Mouse (Mus musculus): ENCODE measurements around the gene Nox4. TPM values are rescaled to one million over a fixed set of nuclear protein-coding genes. Genes with fewer than 3 reads are reported as not detected.

Gene Nox4
- polyA plus RNA-seq (2015; fragmentation: Nextera tagmentation; extraction: Ambion mirVana) = 9.5 and 10.4 TPM in 2 replicates

- Histone ChIP-seq H3K4me3 (ENCODE audit: low read length) (peak within 1 kb of the TSS; percentile 71), H3K4me2 (ENCODE audit: low read depth, low read length) (peak within 1 kb of the TSS; percentile 66), H3K27me3 (ENCODE audit: control insufficient read depth, insufficient read depth, low read depth, low read length) (no peaks in the 10 kb centered on the region), H3K4me1 (replicated peaks; ENCODE audit: control insufficient read depth, insufficient read depth, low read length) (peaks cover 6% of the 10 kb centered on the region; the same call in 1 of the 2 replicates), H3K27ac (ENCODE audit: low read length) (peak within 1 kb of the TSS; percentile 84), H3K36me3 (ENCODE audit: control insufficient read depth, insufficient read depth, low read length) (no peaks in the 10 kb centered on the region), H3K9ac (ENCODE audit: low read length) (peak within 1 kb of the TSS; percentile 86), H3K9me3 (ENCODE audit: control insufficient read depth, low read length) (no peaks in the 10 kb centered on the region)
- ATAC-seq (ENCODE audit: low read depth) = peak; percentile 42
- WGBS = 7% methylated on average over 18 of the region's 18 CpGs
Observed at GRCm38 (mm10) chr7:87245856-87246579, at the start of gene Nox4. Gene Nox4 (plus strand): TSS chr7:87246096.

DNA sequence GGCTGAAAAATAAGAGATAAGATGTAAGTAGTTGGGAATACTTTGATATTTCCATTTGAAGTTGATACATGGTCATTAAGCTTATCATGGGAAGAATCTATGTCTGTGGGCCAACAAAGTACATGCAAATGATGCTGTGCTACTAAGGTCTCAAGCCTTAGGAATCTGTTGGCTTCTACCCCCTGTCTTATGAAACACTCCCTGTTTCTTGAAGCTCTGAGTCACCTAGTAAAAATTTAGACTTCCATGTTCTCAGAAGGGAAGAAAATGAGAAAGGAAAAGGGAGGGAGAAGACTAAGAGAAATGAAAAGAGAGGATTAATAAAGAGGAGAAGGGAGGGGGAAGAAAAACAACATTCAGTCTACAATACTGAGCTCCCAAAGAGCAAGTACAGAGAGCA, 41.1 kb upstream of the Nox4 start:
- Histone ChIP-seq H3K9me3 (ENCODE audit: control insufficient read depth, low read length) (no peaks in the 10 kb centered on the region), H3K4me1 (replicated peaks; ENCODE audit: control insufficient read depth, insufficient read depth, low read length) (no peaks in the 10 kb centered on the region), H3K4me2 (ENCODE audit: low read depth, low read length) (no peak overlapping the region), H3K27ac (ENCODE audit: low read length) (no peak overlapping the region), H3K4me3 (ENCODE audit: low read length) (no peak overlapping the region), H3K27me3 (ENCODE audit: control insufficient read depth, insufficient read depth, low read depth, low read length) (no peaks in the 10 kb centered on the region), H3K9ac (ENCODE audit: low read length) (no peak overlapping the region), H3K36me3 (ENCODE audit: control insufficient read depth, insufficient read depth, low read length) (no peaks in the 10 kb centered on the region)
- no peak for ATAC-seq (ENCODE audit: low read depth)

DNA sequence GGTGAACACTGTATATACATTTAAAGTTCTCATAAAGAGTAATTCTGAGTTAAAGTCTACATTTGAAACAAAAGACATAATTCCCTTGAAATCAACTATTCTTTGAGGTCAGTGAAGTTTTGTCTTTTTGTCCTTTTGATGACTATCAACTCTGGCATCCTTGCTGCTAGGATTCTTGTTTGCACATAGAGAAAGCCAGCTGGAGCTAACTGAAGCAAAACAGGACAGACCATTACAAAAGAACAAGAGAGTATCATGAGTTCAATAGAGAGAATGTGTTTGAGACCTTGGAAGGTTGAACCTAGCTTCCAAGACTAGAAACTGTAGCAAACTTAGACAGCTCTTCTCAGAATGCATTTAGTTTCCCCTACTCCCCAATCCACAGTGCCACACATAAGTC, 24.2 kb upstream of the Nox4 start:
- Histone ChIP-seq H3K9me3 (ENCODE audit: control insufficient read depth, low read length) (no peaks in the 10 kb centered on the region), H3K27ac (ENCODE audit: low read length) (no peak overlapping the region), H3K9ac (ENCODE audit: low read length) (no peak overlapping the region), H3K27me3 (ENCODE audit: control insufficient read depth, insufficient read depth, low read depth, low read length) (no peaks in the 10 kb centered on the region), H3K36me3 (ENCODE audit: control insufficient read depth, insufficient read depth, low read length) (no peaks in the 10 kb centered on the region), H3K4me3 (ENCODE audit: low read length) (no peak overlapping the region), H3K4me1 (replicated peaks; ENCODE audit: control insufficient read depth, insufficient read depth, low read length) (no peaks in the 10 kb centered on the region), H3K4me2 (ENCODE audit: low read depth, low read length) (no peak overlapping the region)
- ATAC-seq (ENCODE audit: low read depth) = no peak

DNA sequence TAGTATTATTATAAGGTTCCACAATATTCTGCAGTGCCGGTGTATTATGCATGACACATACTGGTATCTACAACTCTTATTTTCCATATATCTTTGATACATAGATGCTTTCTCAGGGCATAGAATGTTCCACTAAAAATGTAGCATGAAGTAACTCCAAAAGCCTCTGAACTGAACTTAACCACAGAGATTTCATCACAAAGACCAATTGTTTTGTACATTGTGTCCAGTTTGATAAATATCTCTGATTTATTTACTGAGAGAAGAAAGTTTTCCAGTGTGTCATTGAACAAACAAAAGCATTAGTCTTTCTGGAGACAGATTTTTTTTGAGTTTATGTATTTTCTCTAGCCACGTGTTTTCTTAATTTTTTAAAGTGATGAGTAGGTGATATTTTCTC, 23.1 kb upstream of the Nox4 start:
- no peak overlapping the region for H3K4me3 ChIP-seq (ENCODE audit: low read length)
- no peak overlapping the region for H3K4me2 ChIP-seq (ENCODE audit: low read depth, low read length)
- no peak for ATAC-seq (ENCODE audit: low read depth)
- H3K9ac ChIP-seq (ENCODE audit: low read length) = no peak overlapping the region
- 57% methylated on average over 2 of the region's 2 CpGs for WGBS
- no peaks in the 10 kb centered on the region for H3K27me3 ChIP-seq (ENCODE audit: control insufficient read depth, insufficient read depth, low read depth, low read length)
- no peaks in the 10 kb centered on the region for H3K4me1 ChIP-seq (replicated peaks; ENCODE audit: control insufficient read depth, insufficient read depth, low read length)
- no peaks in the 10 kb centered on the region for H3K36me3 ChIP-seq (ENCODE audit: control insufficient read depth, insufficient read depth, low read length)
- no peak overlapping the region for H3K27ac ChIP-seq (ENCODE audit: low read length)
- H3K9me3 ChIP-seq (ENCODE audit: control insufficient read depth, low read length) = no peaks in the 10 kb centered on the region

DNA sequence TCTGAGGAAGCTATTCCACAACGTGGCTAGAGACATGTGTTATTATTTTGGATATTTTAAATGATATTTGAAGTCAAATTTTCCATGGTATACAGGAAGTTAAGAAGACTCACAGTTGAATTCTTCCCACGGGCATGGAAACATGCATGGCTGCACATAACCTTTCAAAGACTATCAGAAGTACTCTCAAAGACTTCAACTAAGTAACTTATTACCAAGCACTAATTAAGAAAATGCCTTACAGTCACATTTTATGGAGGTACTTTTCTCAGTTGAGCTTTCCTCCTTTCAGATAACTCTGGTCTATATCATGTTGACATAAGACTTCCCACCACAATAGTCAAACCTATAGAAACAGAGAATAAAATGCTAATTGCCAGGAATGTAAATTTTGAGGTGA, 20.3 kb upstream of the Nox4 start:
- H3K4me1 ChIP-seq (replicated peaks; ENCODE audit: control insufficient read depth, insufficient read depth, low read length) = no peaks in the 10 kb centered on the region
- WGBS = 38% methylated on average over 2 of the region's 2 CpGs
- no peak overlapping the region for H3K9ac ChIP-seq (ENCODE audit: low read length)
- H3K27me3 ChIP-seq (ENCODE audit: control insufficient read depth, insufficient read depth, low read depth, low read length) = no peaks in the 10 kb centered on the region
- H3K4me3 ChIP-seq (ENCODE audit: low read length) = no peak overlapping the region
- H3K4me2 ChIP-seq (ENCODE audit: low read depth, low read length) = no peak overlapping the region
- no peaks in the 10 kb centered on the region for H3K9me3 ChIP-seq (ENCODE audit: control insufficient read depth, low read length)
- no peak overlapping the region for H3K27ac ChIP-seq (ENCODE audit: low read length)
- H3K36me3 ChIP-seq (ENCODE audit: control insufficient read depth, insufficient read depth, low read length) = no peaks in the 10 kb centered on the region
- ATAC-seq (ENCODE audit: low read depth) = no peak

- Histone ChIP-seq H3K9ac (ENCODE audit: low read length) (no peak overlapping the region), H3K4me1 (replicated peaks; ENCODE audit: control insufficient read depth, insufficient read depth, low read length) (no peaks in the 10 kb centered on the region), H3K4me3 (ENCODE audit: low read length) (no peak overlapping the region), H3K4me2 (ENCODE audit: low read depth, low read length) (no peak overlapping the region), H3K27ac (ENCODE audit: low read length) (peak overlapping the region; percentile 87), H3K9me3 (ENCODE audit: control insufficient read depth, low read length) (no peaks in the 10 kb centered on the region; the same call in 1 of the 2 replicates), H3K27me3 (ENCODE audit: control insufficient read depth, insufficient read depth, low read depth, low read length) (no peaks in the 10 kb centered on the region), H3K36me3 (ENCODE audit: control insufficient read depth, insufficient read depth, low read length) (no peaks in the 10 kb centered on the region)
- ATAC-seq (ENCODE audit: low read depth) = peak; percentile 88
- 53% methylated on average over 4 of the region's 4 CpGs for WGBS
Observed at GRCm38 (mm10) chr7:87227051-87227948, 18.6 kb upstream of the Nox4 start.

GRCm38 (mm10) chr7:87229502-87229901, 16.4 kb upstream of the Nox4 start:
- no peak overlapping the region for H3K4me2 ChIP-seq (ENCODE audit: low read depth, low read length)
- no peaks in the 10 kb centered on the region for H3K36me3 ChIP-seq (ENCODE audit: control insufficient read depth, insufficient read depth, low read length)
- H3K9me3 ChIP-seq (ENCODE audit: control insufficient read depth, low read length) = no peaks in the 10 kb centered on the region; the same call in 1 of the 2 replicates
- no peak overlapping the region for H3K27ac ChIP-seq (ENCODE audit: low read length)
- no peak overlapping the region for H3K4me3 ChIP-seq (ENCODE audit: low read length)
- no peaks in the 10 kb centered on the region for H3K27me3 ChIP-seq (ENCODE audit: control insufficient read depth, insufficient read depth, low read depth, low read length)
- no peaks in the 10 kb centered on the region for H3K4me1 ChIP-seq (replicated peaks; ENCODE audit: control insufficient read depth, insufficient read depth, low read length)
- 84% methylated on average over 1 of the region's 1 CpGs for WGBS
- no peak for ATAC-seq (ENCODE audit: low read depth)
- H3K9ac ChIP-seq (ENCODE audit: low read length) = no peak overlapping the region

DNA sequence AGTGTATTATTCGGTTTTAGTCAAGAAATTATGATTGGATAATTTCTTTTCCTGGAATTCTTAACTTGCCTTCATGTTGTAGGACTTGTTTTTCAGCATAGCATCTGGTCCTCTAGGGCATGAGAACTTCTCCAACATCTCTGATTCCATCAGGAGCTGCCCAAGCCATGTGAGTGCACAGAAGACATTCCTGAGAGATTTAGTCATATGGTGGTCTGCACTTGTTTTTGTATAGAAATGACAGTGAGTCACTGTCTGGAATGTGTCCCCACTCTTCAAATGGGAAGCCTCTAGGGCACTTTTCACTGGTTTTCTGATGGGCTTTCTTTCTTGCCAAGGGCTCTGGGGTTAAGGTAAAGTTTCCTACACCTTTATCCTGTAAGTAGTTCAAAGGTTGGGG, 4.8 kb upstream of the Nox4 start:
- H3K9me3 ChIP-seq (ENCODE audit: control insufficient read depth, low read length) = no peaks in the 10 kb centered on the region
- H3K4me1 ChIP-seq (replicated peaks; ENCODE audit: control insufficient read depth, insufficient read depth, low read length) = no peaks in the 10 kb centered on the region
- H3K4me3 ChIP-seq (ENCODE audit: low read length) = no peak overlapping the region
- 70% methylated on average over 1 of the region's 1 CpGs for WGBS
- H3K9ac ChIP-seq (ENCODE audit: low read length) = no peak overlapping the region
- H3K36me3 ChIP-seq (ENCODE audit: control insufficient read depth, insufficient read depth, low read length) = no peaks in the 10 kb centered on the region
- no peak overlapping the region for H3K27ac ChIP-seq (ENCODE audit: low read length)
- H3K27me3 ChIP-seq (ENCODE audit: control insufficient read depth, insufficient read depth, low read depth, low read length) = no peaks in the 10 kb centered on the region
- no peak overlapping the region for H3K4me2 ChIP-seq (ENCODE audit: low read depth, low read length)
- no peak for ATAC-seq (ENCODE audit: low read depth)

DNA sequence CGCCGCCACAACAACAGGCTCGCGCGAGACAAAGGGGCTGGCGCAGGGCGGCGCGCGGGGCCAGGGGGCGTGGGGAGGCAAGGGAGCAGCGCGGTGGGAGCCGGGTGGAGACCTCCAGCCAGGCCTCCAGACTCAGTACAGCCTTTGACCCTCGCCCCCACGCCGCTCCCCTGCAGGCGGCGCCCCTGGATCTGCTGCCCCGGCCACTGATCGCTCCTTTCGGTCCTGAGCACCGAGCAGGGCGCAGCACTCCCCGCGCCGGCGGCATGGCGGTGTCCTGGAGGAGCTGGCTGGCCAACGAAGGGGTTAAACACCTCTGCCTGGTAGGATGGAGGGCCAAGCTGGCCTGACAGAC, 661 bp downstream of the Nox4 start:
- H3K27ac ChIP-seq (ENCODE audit: low read length) = peak overlapping the region; percentile 84
- no peaks in the 10 kb centered on the region for H3K9me3 ChIP-seq (ENCODE audit: control insufficient read depth, low read length)
- peak overlapping the region; percentile 86 for H3K9ac ChIP-seq (ENCODE audit: low read length)
- no peaks in the 10 kb centered on the region for H3K27me3 ChIP-seq (ENCODE audit: control insufficient read depth, insufficient read depth, low read depth, low read length)
- ATAC-seq (ENCODE audit: low read depth) = peak; percentile 96
- 1% methylated on average over 27 of the region's 30 CpGs for WGBS
- peak overlapping the region; percentile 66 for H3K4me2 ChIP-seq (ENCODE audit: low read depth, low read length)
- H3K4me1 ChIP-seq (replicated peaks; ENCODE audit: control insufficient read depth, insufficient read depth, low read length) = peaks cover 6% of the 10 kb centered on the region; the same call in 1 of the 2 replicates
- peak overlapping the region; percentile 71 for H3K4me3 ChIP-seq (ENCODE audit: low read length)
- H3K36me3 ChIP-seq (ENCODE audit: control insufficient read depth, insufficient read depth, low read length) = no peaks in the 10 kb centered on the region
